Mouse (Mus musculus) liver, embryonic 14.5 days (tissue): ENCODE measurements around the gene Bcl11a. TPM values are rescaled to one million over a fixed set of nuclear protein-coding genes. Genes with fewer than 3 reads are reported as not detected.
A peak's percentile ranks its signal among the peaks of the same experiment; 100 is the strongest.

Source experiments
- ATAC-seq: fragments of 200-750 bp; cut with Nextera tagmentation; 2 replicates; pipeline ENCODE4 v1.8.0; 2017; ENCODE audit warnings: moderate number of reproducible peaks, mild to moderate bottlenecking, moderate library complexity; ENCODE audit not compliant: insufficient read depth
- DNase-seq, 3 experiments: peaks; one replicate each; pipeline ENCODE4 v3.0.0-alpha.2; 2012 to 2013; ENCODE audit warnings: low read depth in 3 of 3, low spot score in 3 of 3
- H3K27ac ChIP-seq: fragments of 300-500 bp; sonication (generic); 2 replicates; pipeline ENCODE4 v1.5.1; 2014; ENCODE audit warnings: moderate library complexity, mild to moderate bottlenecking, control low read depth, inconsistent platforms
- H3K27me3 ChIP-seq: fragments of 300-500 bp; sonication (generic); 2 replicates; pipeline ENCODE4 v1.6.1; 2014; ENCODE audit warnings: mild to moderate bottlenecking, low read length, moderate library complexity; ENCODE audit not compliant: control insufficient read depth, insufficient read depth
- H3K36me3 ChIP-seq: fragments of 300-500 bp; sonication (generic); replicated peaks from 2 replicates; pipeline ENCODE4 v1.6.1; 2014; ENCODE audit warnings: low read depth; ENCODE audit not compliant: control insufficient read depth, insufficient read depth
- H3K4me1 ChIP-seq, 2 experiments: fragments of 200-500 bp in 1 of 2; fragments of 300-500 bp in 1 of 2; sonication (generic) in 1 of 2; replicated peaks; 2 replicates each; pipeline ENCODE4 v1.6.1; 2012 to 2014; ENCODE audit warnings: antibody characterized with exemption in 1 of 2, inconsistent platforms in 1 of 2, low read length in 1 of 2; ENCODE audit not compliant: control insufficient read depth in 2 of 2, insufficient read depth in 2 of 2
- H3K4me2 ChIP-seq: fragments of 300-500 bp; sonication (generic); 2 replicates; pipeline ENCODE4 v1.6.1; 2014; ENCODE audit warnings: low read depth, mild to moderate bottlenecking, control low read depth, moderate library complexity
- H3K4me3 ChIP-seq, 2 experiments: fragments of 200-500 bp in 1 of 2; fragments of 300-500 bp in 1 of 2; sonication (generic) in 1 of 2; 2 replicates each; pipeline ENCODE4 v1.5.1; 2012 to 2014; ENCODE audit warnings: low read depth in 2 of 2, low read length in 2 of 2, mild to moderate bottlenecking in 2 of 2, control low read depth in 1 of 2, inconsistent platforms in 1 of 2, moderate library complexity in 1 of 2; ENCODE audit not compliant: insufficient read depth in 1 of 2
- H3K9ac ChIP-seq: fragments of 300-500 bp; sonication (generic); replicated peaks from 2 replicates; pipeline ENCODE4 v1.6.1; 2014; ENCODE audit warnings: mild to moderate bottlenecking, control low read depth, moderate library complexity
- H3K9me3 ChIP-seq: fragments of 300-500 bp; sonication (generic); 2 replicates; pipeline ENCODE4 v1.6.1; 2016; ENCODE audit warnings: low read length, mixed read lengths; ENCODE audit not compliant: control insufficient read depth
- CTCF ChIP-seq: IDR thresholded peaks from 2 replicates; pipeline ENCODE4 v1.5.1; 2016; ENCODE audit warnings: antibody characterized with exemption, low read depth, control low read depth
- EP300 ChIP-seq: IDR thresholded peaks from 2 replicates; pipeline ENCODE4 v1.6.1; 2016; ENCODE audit warnings: antibody characterized with exemption, low read depth
- WGBS: fragments of 180-500 bp; shearing (Covaris S2); extraction: QIAGEN DNeasy Blood & Tissue Kit; methylation state at CpG from one replicate; pipeline ENCODE4 v1.1.7; 2014; ENCODE audit not compliant: insufficient replicate concordance; 5-methylcytosine and 5-hydroxymethylcytosine counted together
- polyA plus RNA-seq, 2 experiments: library from polyadenylated mRNA; depleted of rRNA in 1 of 2; stranded (reverse) in 1 of 2; unstranded in 1 of 2; fragments of >200 nt; fragmentation: Nextera tagmentation in 1 of 2; extraction: Ambion mirVana in 1 of 2; gene quantifications; 2 replicates each; pipeline versions ENCODE4 v1.2.1 to v1.2.3; 2012 to 2014

Gene Bcl11a
- polyA plus RNA-seq, 2 experiments: 13.0 to 29.4 TPM

GRCm38 (mm10) chr11:24180040-24180439 lies 102.2 kb downstream of the Bcl11a start:
- ATAC-seq (no peak), DNase-seq (no peak)
- peaks cover 0 to under 1% of the 10 kb centered on the region in 2 experiments; a peak in 1 of 4 replicates for H3K4me1 ChIP-seq
- no peaks in the 10 kb centered on the region for H3K27me3 ChIP-seq
- H3K4me2 ChIP-seq: no peak overlapping the region
- H3K27ac ChIP-seq: no peak overlapping the region
- no peak for TF ChIP-seq EP300
- no peak for TF ChIP-seq CTCF
- H3K9me3 ChIP-seq: no peaks in the 10 kb centered on the region
- no peak overlapping the region for H3K9ac ChIP-seq
- no peaks in the 10 kb centered on the region for H3K36me3 ChIP-seq
- 67% methylated on average over 7 of the region's 7 CpGs for WGBS
- no peak overlapping the region for H3K4me3 ChIP-seq

GRCm38 (mm10) chr11:24183501-24183900 lies 105.6 kb downstream of the Bcl11a start:
- Histone ChIP-seq H3K4me2 (no peak overlapping the region), H3K4me3 (no peak overlapping the region), H3K9ac (no peak overlapping the region), H3K27me3 (no peaks in the 10 kb centered on the region), H3K27ac (no peak overlapping the region), H3K4me1 (peaks cover 0 to 2% of the 10 kb centered on the region in 2 experiments; a peak in 1 of 4 replicates), H3K36me3 (no peaks in the 10 kb centered on the region), H3K9me3 (no peaks in the 10 kb centered on the region)
- WGBS: 74% methylated on average over 7 of the region's 7 CpGs
- TF ChIP-seq EP300 (no peak), CTCF (no peak)
- ATAC-seq (no peak), DNase-seq (no peak)

GRCm38 (mm10) chr11:24184932-24185331 lies 107.1 kb downstream of the Bcl11a start:
- Histone ChIP-seq H3K4me2 (no peak overlapping the region), H3K36me3 (no peaks in the 10 kb centered on the region), H3K9me3 (no peaks in the 10 kb centered on the region), H3K27ac (no peak overlapping the region), H3K4me3 (no peak overlapping the region), H3K27me3 (no peaks in the 10 kb centered on the region), H3K9ac (no peak overlapping the region), H3K4me1 (peaks cover 0 to 2% of the 10 kb centered on the region in 2 experiments; a peak in 1 of 4 replicates)
- WGBS: 4% methylated on average over 5 of the region's 5 CpGs
- ATAC-seq (no peak), DNase-seq (peak in 1 of 3 experiments; percentile 14)
- TF ChIP-seq EP300: no peak
- TF ChIP-seq CTCF: peak; percentile 48

GRCm38 (mm10) chr11:24190411-24190810 lies 112.6 kb downstream of the Bcl11a start:
- H3K27me3 ChIP-seq: no peaks in the 10 kb centered on the region
- 71% methylated on average over 3 of the region's 3 CpGs for WGBS
- no peaks in the 10 kb centered on the region for H3K36me3 ChIP-seq
- no peaks in the 10 kb centered on the region for H3K4me1 ChIP-seq
- no peak overlapping the region for H3K4me2 ChIP-seq
- no peak overlapping the region for H3K4me3 ChIP-seq
- H3K9ac ChIP-seq: no peak overlapping the region
- no peak overlapping the region for H3K27ac ChIP-seq
- ATAC-seq: no peak
- no peak for DNase-seq
- no peaks in the 10 kb centered on the region for H3K9me3 ChIP-seq
- TF ChIP-seq EP300: no peak

- Histone ChIP-seq H3K36me3 (no peaks in the 10 kb centered on the region), H3K9me3 (no peaks in the 10 kb centered on the region), H3K27ac (no peak overlapping the region), H3K4me3 (no peak overlapping the region), H3K9ac (no peak overlapping the region), H3K4me1 (peaks cover 0 to 3% of the 10 kb centered on the region in 2 experiments; a peak in 3 of 4 replicates), H3K27me3 (no peaks in the 10 kb centered on the region), H3K4me2 (no peak overlapping the region)
- TF ChIP-seq CTCF: no peak
- no peak for TF ChIP-seq EP300
- DNase-seq: no peak
- no peak for ATAC-seq
- 62% methylated on average over 4 of the region's 4 CpGs for WGBS
Observed at GRCm38 (mm10) chr11:24196460-24197190, 118.8 kb downstream of the Bcl11a start.
